Mouse (Mus musculus) olfactory bulb, adult 2 months (tissue): ENCODE measurements at regions not wholly inside any gene's neighbourhood (a gene's known extent, or its start where the extent isn't known, plus 50 kb on each side); places are given as distances from the start of the nearest gene placed in this dataset.

Source experiments
- CTCF ChIP-seq: fragments of 200-500 bp; IDR thresholded peaks from 2 replicates; pipeline ENCODE4 v1.5.1; 2012; ENCODE audit warnings: low read depth, mild to moderate bottlenecking, low read length, moderate library complexity; ENCODE audit not compliant: insufficient read depth
- POLR2A ChIP-seq: fragments of 200-500 bp; IDR thresholded peaks from 2 replicates; pipeline ENCODE4 v1.6.1; 2012; ENCODE audit warnings: mild to moderate bottlenecking, low read depth, low read length, moderate library complexity; ENCODE audit not compliant: insufficient read depth

DNA sequence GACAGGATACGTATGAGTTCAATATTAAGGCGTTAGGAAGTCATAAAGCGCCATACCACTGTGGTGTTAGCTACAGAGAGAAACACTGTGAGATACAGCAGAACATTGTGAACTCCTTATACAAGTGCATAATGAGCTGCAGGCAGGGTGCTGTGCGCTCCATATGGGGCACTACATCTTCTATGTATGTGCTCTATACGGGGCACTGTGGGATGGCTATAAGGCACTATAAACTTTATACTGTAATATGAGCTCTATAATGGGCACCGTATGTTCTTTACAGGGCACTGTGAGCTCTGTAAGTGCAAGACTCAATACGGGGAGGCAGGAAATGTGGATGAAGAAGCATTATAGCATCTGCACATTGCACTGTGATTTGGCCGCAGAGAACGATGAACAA is 183.2 kb upstream of the Krr1 start:
- no peak for TF ChIP-seq CTCF
- no peak for TF ChIP-seq POLR2A
